Mouse (Mus musculus) erythroblast, adult 5-6 weeks (primary cell): ENCODE data around the gene Cep131. TPM values are rescaled to one million over a fixed set of nuclear protein-coding genes. Genes with fewer than 3 reads are reported as not detected.

Source experiments
- ATAC-seq: replicated peaks from 2 replicates; pipeline ENCODE4 v1.8.0; 2016; ENCODE audit warnings: moderate number of reproducible peaks, mild to moderate bottlenecking, moderate TSS enrichment, inconsistent platforms; ENCODE audit not compliant: poor library complexity, low FRiP score, severe bottlenecking
- total RNA-seq, 2 experiments: library from RNA; stranded (forward) in 1 of 2; stranded (reverse) in 1 of 2; fragments of 150-400 nt in 1 of 2; fragments of 200-764, 138-1000 nt in 1 of 2; gene quantifications; 2 replicates each; pipeline versions ENCODE4 v1.2.3 to v1.2.4; 2015 to 2017; ENCODE audit warnings: low replicate concordance in 2 of 2

The Cep131 gene
- total RNA-seq, 2 experiments from 2014 or later, result 2.0 to 5.6 TPM

GRCm38 (mm10) chr11:120030145-120030901 is 56.3 kb downstream of the Cep131 start:
- ATAC-seq, result no peak

GRCm38 (mm10) chr11:120029431-120030144 is 57.0 kb downstream of the Cep131 start:
- no peak for ATAC-seq

- no peak for ATAC-seq
These were observed 58.1 kb downstream of the Cep131 start for GRCm38 (mm10) chr11:120028319-120029092.

GRCm38 (mm10) chr11:120026941-120027340 is 59.7 kb downstream of the Cep131 start:
- ATAC-seq, result no peak

- ATAC-seq, result no peak
These were observed 63.8 kb downstream of the Cep131 start for GRCm38 (mm10) chr11:120022841-120023240.

- no peak for ATAC-seq
These were observed 64.4 kb downstream of the Cep131 start for GRCm38 (mm10) chr11:120022216-120022615.

GRCm38 (mm10) chr11:120021367-120021766 is 65.3 kb downstream of the Cep131 start:
- no peak for ATAC-seq

GRCm38 (mm10) chr11:120019542-120020440 is 66.8 kb downstream of the Cep131 start:
- ATAC-seq, result no peak

GRCm38 (mm10) chr11:120017011-120017410 is 69.6 kb downstream of the Cep131 start:
- no peak for ATAC-seq

GRCm38 (mm10) chr11:120014758-120015157 is 71.9 kb downstream of the Cep131 start:
- ATAC-seq, result no peak

Other genes starting within 250 kb of the Cep131 start
- gene Chmp6, start 173.4 kb downstream of the Cep131 start, total RNA-seq (2015; ENCODE audit: low replicate concordance), result 5.9 and 7.7 TPM in 2 replicates
- gene Chmp6, start 173.4 kb downstream of the Cep131 start, total RNA-seq (2017; ENCODE audit: low replicate concordance), result 3.5 and 6.7 TPM in 2 replicates
- gene Baiap2, start 144.1 kb downstream of the Cep131 start, total RNA-seq (2015; ENCODE audit: low replicate concordance), result 0.42 and 3.5 TPM in 2 replicates
- gene Baiap2, start 144.1 kb downstream of the Cep131 start, total RNA-seq (2017; ENCODE audit: low replicate concordance), result 1.6 and 2.5 TPM in 2 replicates
- 1.3 and 4.4 TPM in 2 replicates for gene Aatk, start 39.7 kb downstream of the Cep131 start, total RNA-seq (2015; ENCODE audit: low replicate concordance)
- 0.84 and 1.8 TPM in 2 replicates for gene Aatk, start 39.7 kb downstream of the Cep131 start, total RNA-seq (2017; ENCODE audit: low replicate concordance)
- 1.5 and 1.9 TPM in 2 replicates for gene Tepsin, start 11.9 kb upstream of the Cep131 start, total RNA-seq (2015; ENCODE audit: low replicate concordance)
- gene Tepsin, start 11.9 kb upstream of the Cep131 start, total RNA-seq (2017; ENCODE audit: low replicate concordance), result 1.1 and 3.8 TPM in 2 replicates
- gene Ndufaf8, start 12.1 kb upstream of the Cep131 start, total RNA-seq (2015; ENCODE audit: low replicate concordance), result 0.96 and 3.3 TPM in 2 replicates
- 1.4 and 5.3 TPM in 2 replicates for gene Ndufaf8, start 12.1 kb upstream of the Cep131 start, total RNA-seq (2017; ENCODE audit: low replicate concordance)
- gene Slc38a10, start 64.5 kb upstream of the Cep131 start, total RNA-seq (2015; ENCODE audit: low replicate concordance), result 7.7 and 10.7 TPM in 2 replicates
- gene Slc38a10, start 64.5 kb upstream of the Cep131 start, total RNA-seq (2017; ENCODE audit: low replicate concordance), result 22.4 and 39.9 TPM in 2 replicates
- 2.1 and 3.3 TPM in 2 replicates for gene Bahcc1, start 146.1 kb upstream of the Cep131 start, total RNA-seq (2015; ENCODE audit: low replicate concordance)
- gene Bahcc1, start 146.1 kb upstream of the Cep131 start, total RNA-seq (2017; ENCODE audit: low replicate concordance), result 0.84 and 2.0 TPM in 2 replicates